Mouse (Mus musculus) lung, postnatal 10 days (tissue): ENCODE data around the gene Glra3.

Experiments used
- DNase-seq: peaks from one replicate; pipeline ENCODE4 v3.0.0; 2021

Glra3 gene

DNA sequence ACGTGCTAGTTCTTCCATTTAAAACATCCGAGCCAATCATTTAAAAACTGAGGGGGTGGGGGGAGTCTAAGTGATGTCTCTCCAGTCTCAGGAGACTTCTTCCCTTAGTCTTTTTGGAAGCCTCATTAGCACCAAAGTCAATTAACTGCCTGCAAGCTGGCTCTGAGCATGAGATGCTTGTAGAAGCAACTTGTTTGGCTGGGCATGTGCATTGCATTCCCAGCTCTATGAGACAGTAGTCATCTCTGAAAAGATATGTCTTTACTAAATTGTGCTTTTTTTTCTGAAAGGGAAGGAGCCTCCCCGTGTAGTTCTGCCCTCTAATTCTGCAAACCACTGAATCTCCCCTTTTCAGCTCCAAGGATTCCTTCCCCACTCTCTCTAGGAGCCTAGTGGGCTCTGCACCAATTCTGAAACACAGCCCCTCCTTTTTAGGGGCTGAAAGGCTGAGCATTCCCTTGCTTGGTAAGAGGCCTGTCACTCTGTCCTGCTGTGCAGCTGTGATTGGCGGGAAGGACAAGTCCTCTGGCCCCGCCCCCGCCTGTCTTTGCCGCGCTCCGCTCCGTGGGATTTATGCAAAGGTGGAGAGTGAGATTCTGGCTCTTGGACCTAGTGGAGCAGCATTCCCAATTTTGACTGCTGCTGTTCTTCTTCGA lies at the start of gene Glra3:
Gene Glra3 (plus strand): TSS at position 591 of the 656 bp plus-strand sequence.
- no peak for DNase-seq

DNA sequence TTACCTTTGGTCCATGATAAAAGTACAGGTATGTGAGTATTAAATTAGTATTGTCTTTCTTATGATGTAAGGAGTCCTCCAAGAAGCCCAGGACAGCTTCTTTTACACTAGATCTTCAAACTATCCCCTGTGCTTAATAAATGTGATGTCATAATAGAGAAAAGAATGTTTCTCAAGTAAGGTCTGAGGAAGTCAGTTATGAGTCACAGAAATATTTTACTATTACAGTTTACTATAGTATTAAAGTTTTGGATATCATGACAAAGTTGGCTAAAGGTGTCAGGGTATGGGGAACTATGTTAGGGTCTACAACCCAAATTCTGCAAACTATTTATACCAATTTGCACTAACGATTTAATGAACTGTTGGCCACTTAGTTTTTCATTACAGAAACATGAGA lies 33.4 kb upstream of the Glra3 start, which contains the start of gene Adam29:
Gene Adam29 (minus strand): TSS at position 101 of the 400 bp plus-strand sequence.
- no peak for DNase-seq

DNA sequence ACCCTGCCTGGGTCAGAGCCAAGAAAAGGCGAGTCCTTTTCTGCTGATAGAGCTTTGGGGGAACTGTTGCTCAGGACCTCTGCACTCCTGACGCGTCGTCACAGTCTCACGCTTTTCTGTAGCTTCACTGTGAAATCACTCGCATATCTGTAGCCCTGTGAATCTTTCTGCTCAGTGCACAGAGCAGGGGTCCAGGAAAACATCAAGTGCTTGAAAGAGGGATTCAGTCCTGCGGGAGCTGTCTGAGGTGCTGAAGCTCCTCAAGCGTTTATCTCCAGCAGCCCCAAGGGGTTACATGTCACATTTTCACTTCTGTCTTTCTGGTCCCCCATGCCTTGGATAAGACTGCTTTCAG lies 243 bp downstream of the Glra3 start:
- DNase-seq = peak; percentile 14

DNA sequence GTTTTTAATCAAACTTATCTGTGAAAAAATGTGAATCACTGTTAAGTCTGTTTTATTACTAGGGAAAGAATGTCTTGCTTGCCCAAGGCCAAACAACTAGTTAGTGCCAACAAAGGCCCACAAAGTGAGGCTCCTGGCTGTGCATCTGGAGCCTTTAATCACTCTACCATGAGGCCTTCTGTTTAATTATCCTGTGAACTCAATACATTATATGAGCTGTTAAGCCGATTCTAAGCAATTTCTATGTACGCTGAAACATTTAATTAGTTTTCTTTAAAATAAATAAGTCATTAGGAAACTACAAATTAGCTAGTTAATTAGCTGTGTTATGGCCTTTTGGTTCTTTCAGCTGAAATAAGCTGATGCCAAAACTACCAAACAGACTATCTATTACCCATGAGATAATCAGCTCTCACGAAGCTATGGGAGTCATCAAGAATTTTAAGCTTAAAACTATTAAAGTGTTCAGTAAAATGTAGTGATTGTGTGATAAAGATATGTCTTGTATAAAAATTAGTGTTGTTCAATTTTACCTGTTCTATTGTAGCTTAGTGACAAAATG lies 24.6 kb downstream of the Glra3 start:
- no peak for DNase-seq

- no peak for DNase-seq
These were observed 57.6 kb downstream of the Glra3 start for GRCm38 (mm10) chr8:55997859-55998258.

DNA sequence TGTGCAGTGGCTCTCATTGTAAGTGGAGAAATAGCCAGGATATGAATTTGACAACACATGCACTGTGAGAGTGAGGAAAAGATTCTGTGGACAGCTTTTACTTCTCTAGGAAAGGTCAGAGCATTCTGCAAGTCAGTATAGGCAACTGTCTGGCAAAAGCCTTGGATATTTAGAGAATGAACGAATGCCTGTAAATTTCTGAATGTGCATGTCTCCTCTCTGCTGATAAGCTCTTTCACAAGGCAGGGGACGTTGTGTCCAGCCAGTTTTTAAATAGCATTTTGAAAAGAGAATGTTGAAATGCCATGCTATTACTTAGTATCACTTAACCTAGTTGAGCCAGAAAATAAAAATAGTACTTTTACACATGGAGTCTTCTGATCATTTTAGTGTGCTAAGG lies 114.1 kb downstream of the Glra3 start:
- DNase-seq = no peak

DNA sequence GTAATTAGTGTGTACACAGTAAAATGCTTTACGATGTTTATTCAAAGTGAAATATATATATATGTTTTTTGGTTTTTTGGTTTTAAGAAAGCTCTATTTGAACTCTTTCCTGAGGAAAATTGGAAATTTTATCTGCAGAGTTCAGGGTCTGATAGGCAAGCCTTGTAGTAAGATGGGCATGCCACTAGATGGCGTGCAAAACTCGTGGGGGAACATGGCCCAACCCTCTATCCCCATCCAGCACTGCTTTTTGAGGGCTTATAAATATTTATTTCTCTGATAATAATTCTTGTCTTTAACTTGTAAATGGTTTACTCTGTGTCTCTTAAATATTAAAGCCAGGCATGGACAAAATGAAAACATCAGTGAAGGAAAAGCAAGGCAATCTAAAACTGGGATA lies 122.8 kb downstream of the Glra3 start:
- peak; percentile 69 for DNase-seq

- DNase-seq = no peak
These were observed 130.4 kb downstream of the Glra3 start for GRCm38 (mm10) chr8:56070486-56071254.

DNA sequence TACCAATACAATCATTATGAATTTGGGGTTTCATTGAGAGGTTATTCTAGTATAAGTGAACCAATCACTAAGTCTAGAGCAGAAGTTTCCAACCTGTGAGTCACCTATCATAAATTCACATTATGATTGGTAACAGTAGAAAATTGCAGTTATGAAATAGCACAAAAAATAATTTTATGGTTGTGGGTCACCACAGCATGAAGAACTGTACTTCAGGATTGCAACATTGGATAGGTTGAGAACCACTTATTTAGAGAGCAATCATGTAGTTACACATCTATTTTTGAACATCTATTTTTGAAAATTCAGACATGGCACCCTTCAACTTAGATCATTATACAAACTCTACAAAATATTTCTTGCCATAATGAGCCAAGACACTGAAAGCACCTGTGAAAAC lies 143.4 kb downstream of the Glra3 start:
- DNase-seq = no peak

DNA sequence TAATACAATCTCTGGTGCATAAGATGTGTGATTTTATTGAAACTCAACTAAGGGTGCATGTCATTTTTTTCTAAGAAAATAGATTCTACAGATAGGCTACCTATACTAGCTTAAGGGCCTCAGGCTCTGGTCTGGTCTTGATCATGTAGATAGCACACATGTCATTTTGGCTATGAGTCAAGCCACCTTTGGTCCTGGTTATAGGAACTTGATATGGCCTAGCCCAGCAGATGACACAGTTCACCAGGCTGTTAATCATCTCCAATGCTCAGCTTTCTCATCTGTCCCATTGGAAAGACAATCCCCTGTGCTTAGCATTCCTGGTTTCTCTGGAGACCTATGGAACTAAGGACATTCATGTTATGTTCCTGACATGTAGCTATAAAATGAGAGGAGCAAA lies 154.1 kb downstream of the Glra3 start:
- DNase-seq = no peak

DNA sequence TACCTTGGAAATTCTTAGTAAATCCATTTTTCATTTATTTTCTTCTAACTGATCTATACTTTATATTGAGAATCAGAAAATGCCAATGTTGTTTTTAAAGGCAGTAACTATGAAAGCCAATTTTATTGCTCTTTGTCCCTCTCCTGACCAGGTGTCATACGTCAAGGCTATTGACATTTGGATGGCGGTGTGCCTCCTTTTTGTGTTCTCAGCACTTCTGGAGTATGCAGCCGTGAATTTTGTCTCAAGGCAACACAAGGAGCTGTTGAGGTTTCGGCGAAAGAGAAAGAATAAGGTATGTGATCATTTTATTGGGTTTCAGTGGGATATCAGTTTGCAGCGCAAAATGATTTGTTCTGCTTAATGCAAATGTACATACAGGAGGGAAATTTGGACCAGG lies 170.0 kb downstream of the Glra3 start:
- DNase-seq = no peak

- no peak for DNase-seq
These were observed 189.1 kb downstream of the Glra3 start for GRCm38 (mm10) chr8:56129357-56129756.

DNA sequence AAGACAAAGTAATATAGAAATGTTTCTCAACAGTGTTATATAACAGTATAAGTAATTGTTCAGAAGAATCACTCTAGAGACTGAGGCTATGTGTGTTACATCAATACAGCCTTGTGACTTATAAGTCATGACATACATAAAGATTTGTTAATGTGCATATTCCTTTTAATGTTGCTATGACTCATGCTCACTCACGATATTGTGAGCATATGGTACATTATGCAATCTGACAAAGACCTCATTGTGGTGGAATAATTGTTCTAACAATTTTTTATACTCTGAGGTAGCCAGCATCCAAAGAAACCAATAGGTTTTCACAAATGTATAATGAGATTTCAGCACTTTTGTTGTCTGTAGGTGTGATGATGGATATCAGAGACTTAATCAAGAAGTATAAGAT lies 210.4 kb downstream of the Glra3 start:
- no peak for DNase-seq

DNA sequence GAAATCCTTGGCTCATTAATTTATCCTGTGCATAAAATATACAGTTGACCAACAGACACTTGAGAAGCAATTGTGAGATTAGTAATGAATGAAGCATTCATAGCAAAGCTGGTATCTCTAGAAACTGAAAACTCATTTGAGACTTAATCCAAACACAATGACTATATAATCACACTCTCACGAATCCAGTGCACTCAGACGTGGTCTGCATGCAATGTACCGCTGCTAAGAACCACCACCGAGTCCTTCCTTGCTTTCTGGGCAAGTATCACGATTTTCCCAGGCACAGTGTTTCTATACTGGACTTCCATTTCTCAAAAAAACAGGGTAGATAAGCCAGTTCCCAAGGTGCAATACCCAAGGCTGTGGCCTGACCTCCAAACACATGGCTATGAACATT lies 211.3 kb downstream of the Glra3 start:
- no peak for DNase-seq

- no peak for DNase-seq
These were observed 218.7 kb downstream of the Glra3 start for GRCm38 (mm10) chr8:56158966-56159365.
